Mouse (Mus musculus): ENCODE measurements around the gene Higd1b. TPM values are rescaled to one million over a fixed set of nuclear protein-coding genes. Genes with fewer than 3 reads are reported as not detected.

Gene Higd1b
- polyA plus RNA-seq, 1 experiment from 2014 or later = not detected

Other genes with a start within 250 kb of the Higd1b start
- gene Fzd2, start 231.5 kb upstream of the Higd1b start, polyA plus RNA-seq (2016; fragmentation: Nextera tagmentation; extraction: Ambion mirVana) = 39.2 and 42.2 TPM in 2 replicates
- gene Meioc, start 172.1 kb upstream of the Higd1b start, polyA plus RNA-seq (2016; fragmentation: Nextera tagmentation; extraction: Ambion mirVana) = 0.10 and 0.15 TPM in 2 replicates
- 61.7 and 65.8 TPM in 2 replicates for gene Ccdc43, start 138.1 kb upstream of the Higd1b start, polyA plus RNA-seq (2016; fragmentation: Nextera tagmentation; extraction: Ambion mirVana)
- 11.7 and 13.2 TPM in 2 replicates for gene Adam11, start 74.4 kb upstream of the Higd1b start, polyA plus RNA-seq (2016; fragmentation: Nextera tagmentation; extraction: Ambion mirVana)
- gene Gjc1, start 16.1 kb upstream of the Higd1b start, polyA plus RNA-seq (2016; fragmentation: Nextera tagmentation; extraction: Ambion mirVana) = 86.0 and 87.4 TPM in 2 replicates
- 376 and 379 TPM in 2 replicates for gene Eftud2, start 45.1 kb downstream of the Higd1b start, polyA plus RNA-seq (2016; fragmentation: Nextera tagmentation; extraction: Ambion mirVana)
- 2.0 and 2.9 TPM in 2 replicates for gene Ccdc103, start 45.4 kb downstream of the Higd1b start, polyA plus RNA-seq (2016; fragmentation: Nextera tagmentation; extraction: Ambion mirVana)
- gene Fam187a, start 49.3 kb downstream of the Higd1b start, polyA plus RNA-seq (2016; fragmentation: Nextera tagmentation; extraction: Ambion mirVana) = 0.09 TPM in 1 of 2 replicates, not detected in the other
- gene Gfap, start 65.1 kb downstream of the Higd1b start, polyA plus RNA-seq (2016; fragmentation: Nextera tagmentation; extraction: Ambion mirVana) = 0.09 and 0.10 TPM in 2 replicates
- 14.5 and 15.5 TPM in 2 replicates for gene Kif18b, start 89.3 kb downstream of the Higd1b start, polyA plus RNA-seq (2016; fragmentation: Nextera tagmentation; extraction: Ambion mirVana)
- 2.6 and 2.8 TPM in 2 replicates for gene C1ql1, start 110.8 kb downstream of the Higd1b start, polyA plus RNA-seq (2016; fragmentation: Nextera tagmentation; extraction: Ambion mirVana)
- 62.4 and 66.0 TPM in 2 replicates for gene Nmt1, start 192.3 kb downstream of the Higd1b start, polyA plus RNA-seq (2016; fragmentation: Nextera tagmentation; extraction: Ambion mirVana)
- 261 and 275 TPM in 2 replicates for gene Dcakd, start 192.5 kb downstream of the Higd1b start, polyA plus RNA-seq (2016; fragmentation: Nextera tagmentation; extraction: Ambion mirVana)